Mouse (Mus musculus) gastrocnemius, postnatal 25 days (tissue): ENCODE measurements around the gene Lyrm4. TPM values are rescaled to one million over a fixed set of nuclear protein-coding genes. Genes with fewer than 3 reads are reported as not detected.
"Not testable (repeated sequence)": the region's sequence is repeated elsewhere in the genome, so short reads cannot be mapped to it uniquely, and the experiment has no call there.

Experiments
- DNase-seq: peaks from one replicate; pipeline ENCODE4 v3.0.0; 2022
- total RNA-seq, 2 experiments: library from RNA; stranded (reverse); gene quantifications; 1 replicate in 1 of 2; 2 replicates in 1 of 2; pipeline ENCODE4 v1.2.3; 2021

The Lyrm4 gene
- total RNA-seq, 2 experiments from 2014 or later: 5.8 TPM

GRCm38 (mm10) chr13:35995231-35995630 lies 122.1 kb downstream of the Lyrm4 start:
- DNase-seq: no peak

- peak; percentile 76 for DNase-seq
These were observed 123.3 kb downstream of the Lyrm4 start for GRCm38 (mm10) chr13:35994067-35994466.

- DNase-seq: not testable (repeated sequence)
These were observed 126.1 kb downstream of the Lyrm4 start for GRCm38 (mm10) chr13:35991185-35991584.

GRCm38 (mm10) chr13:35989329-35989728 lies 128.0 kb downstream of the Lyrm4 start:
- no peak for DNase-seq

- no peak for DNase-seq
These were observed 134.3 kb downstream of the Lyrm4 start for GRCm38 (mm10) chr13:35982985-35983384.

- DNase-seq: no peak
These were observed 136.9 kb downstream of the Lyrm4 start for GRCm38 (mm10) chr13:35980471-35980870.

- DNase-seq: no peak
These were observed 140.4 kb downstream of the Lyrm4 start for GRCm38 (mm10) chr13:35976912-35977311.

- no peak for DNase-seq
These were observed 147.5 kb downstream of the Lyrm4 start for GRCm38 (mm10) chr13:35969829-35970228.

- DNase-seq: no peak
These were observed 147.9 kb downstream of the Lyrm4 start for GRCm38 (mm10) chr13:35969431-35969721.

- no peak for DNase-seq
These were observed 148.5 kb downstream of the Lyrm4 start for GRCm38 (mm10) chr13:35968719-35969430.

- no peak for DNase-seq
These were observed 149.1 kb downstream of the Lyrm4 start for GRCm38 (mm10) chr13:35968131-35968718.

GRCm38 (mm10) chr13:35967690-35968089 lies 149.6 kb downstream of the Lyrm4 start:
- DNase-seq: no peak

GRCm38 (mm10) chr13:35963583-35963982 lies 153.7 kb downstream of the Lyrm4 start:
- DNase-seq: no peak

GRCm38 (mm10) chr13:35959391-35960067 lies 157.8 kb downstream of the Lyrm4 start:
- no peak for DNase-seq

- DNase-seq: no peak
These were observed 158.8 kb downstream of the Lyrm4 start, which contains the start of gene Ppp1r3g for GRCm38 (mm10) chr13:35958539-35958938. Gene Ppp1r3g (plus strand): TSS chr13:35958839.

GRCm38 (mm10) chr13:35949814-35950455 lies 167.4 kb downstream of the Lyrm4 start:
- no peak for DNase-seq

- DNase-seq: peak; percentile 31
These were observed 169.8 kb downstream of the Lyrm4 start for GRCm38 (mm10) chr13:35947354-35948000.

- DNase-seq: no peak
These were observed 170.5 kb downstream of the Lyrm4 start for GRCm38 (mm10) chr13:35946659-35947353.

GRCm38 (mm10) chr13:35940934-35941333 lies 176.4 kb downstream of the Lyrm4 start:
- no peak for DNase-seq

GRCm38 (mm10) chr13:35939871-35940665 lies 177.3 kb downstream of the Lyrm4 start:
- no peak for DNase-seq

GRCm38 (mm10) chr13:35937991-35938390 lies 179.3 kb downstream of the Lyrm4 start:
- DNase-seq: no peak
